Mouse (Mus musculus) 416B (cell line): ENCODE data around the gene Panx2.

Experiments
- DNase-seq: peaks from one replicate; pipeline ENCODE4 v3.0.0; 2011; ENCODE audit warnings: low read depth

The Panx2 gene

GRCm38 (mm10) chr15:89059161-89059931, at the start of gene Panx2:
Panx2 (plus strand) TSS chr15:89059734.
- no peak for DNase-seq

- no peak for DNase-seq
Observed at GRCm38 (mm10) chr15:89016722-89017121, 42.8 kb upstream of the Panx2 start.

- no peak for DNase-seq
Observed at GRCm38 (mm10) chr15:89020085-89020484, 39.4 kb upstream of the Panx2 start.

- DNase-seq = no peak
Observed at GRCm38 (mm10) chr15:89020492-89020891, 39.0 kb upstream of the Panx2 start.

- no peak for DNase-seq
Observed at GRCm38 (mm10) chr15:89044381-89044780, 15.2 kb upstream of the Panx2 start.

GRCm38 (mm10) chr15:89046356-89046755, 13.2 kb upstream of the Panx2 start:
- DNase-seq = no peak

GRCm38 (mm10) chr15:89054666-89055065, 4.9 kb upstream of the Panx2 start:
- no peak for DNase-seq

GRCm38 (mm10) chr15:89058736-89059135, 798 bp upstream of the Panx2 start:
- DNase-seq = no peak

- DNase-seq = no peak
Observed at GRCm38 (mm10) chr15:89060032-89060681, 623 bp downstream of the Panx2 start.

GRCm38 (mm10) chr15:89060811-89061460, 1.4 kb downstream of the Panx2 start:
- no peak for DNase-seq

- DNase-seq = no peak
Observed at GRCm38 (mm10) chr15:89061761-89062517, 2.4 kb downstream of the Panx2 start.

GRCm38 (mm10) chr15:89062518-89062910, 3.0 kb downstream of the Panx2 start:
- DNase-seq = no peak

GRCm38 (mm10) chr15:89063001-89063400, 3.5 kb downstream of the Panx2 start:
- DNase-seq = no peak

GRCm38 (mm10) chr15:89063536-89063935, 4.0 kb downstream of the Panx2 start:
- DNase-seq = no peak

- no peak for DNase-seq
Observed at GRCm38 (mm10) chr15:89064891-89065290, 5.4 kb downstream of the Panx2 start.

- no peak for DNase-seq
Observed at GRCm38 (mm10) chr15:89067609-89068008, 8.1 kb downstream of the Panx2 start.

- no peak for DNase-seq
Observed at GRCm38 (mm10) chr15:89068226-89068625, 8.7 kb downstream of the Panx2 start.

- no peak for DNase-seq
Observed at GRCm38 (mm10) chr15:89069336-89069840, 9.9 kb downstream of the Panx2 start.

- no peak for DNase-seq
Observed at GRCm38 (mm10) chr15:89070606-89071005, 11.1 kb downstream of the Panx2 start.

GRCm38 (mm10) chr15:89073993-89074603, 14.6 kb downstream of the Panx2 start:
- DNase-seq = peak; percentile 58

- peak; percentile 8 for DNase-seq
Observed at GRCm38 (mm10) chr15:89074613-89075477, 15.3 kb downstream of the Panx2 start, which contains the start of gene Trabd. Trabd (plus strand) TSS chr15:89075124.
